Comparison of ENCODE assay signal across 7 mouse cellular contexts in genomic region chr2:155696091-155696558, GRCm38 (mm10). TPM values are rescaled to one million over a fixed set of nuclear protein-coding genes. Genes with fewer than 3 reads are reported as not detected.
DNase-seq lines count a peak whose midpoint lies in the region; ATAC-seq and TF ChIP-seq lines count a peak whose summit lies in the region.

No protein-coding gene starts in this region.

- peaks cover 7% of the 10 kb centered on the region; the same call in 1 of the 2 replicates for H3K79me2 ChIP-seq in CH12.LX (replicated peaks; ENCODE audit: control insufficient read depth, extremely low read depth, insufficient read depth, poor library complexity, severe bottlenecking)

- TF ChIP-seq CTCF in CH12.LX (conservative IDR thresholded peaks at IDR 0.05 in 1 of 2, IDR thresholded peaks at IDR 0.05 in 1 of 2; ENCODE audit: low read depth in 2 of 2, low read length in 2 of 2), result peak; percentile 82 to 94
- peak; percentile 98 for TF ChIP-seq CTCF in Patski (IDR thresholded peaks at IDR 0.05)

- no peak overlapping the region for H3K9ac ChIP-seq in CH12.LX (ENCODE audit: insufficient read depth, low read depth)

- H3K4me2 ChIP-seq in CH12.LX (ENCODE audit: insufficient read depth, low read depth, poor library complexity, severe bottlenecking), result no peak overlapping the region

- CTCF ChIA-PET in Patski (lab: Charles Lee), result interaction anchor here (0.7 to 2.1 kb wide), 25 partner anchors 8 to 260 kb away, joined by 3 to 10 read pairs (median 3); partner anchors contain the start of genes Cep250 and Edem2

- in situ Hi-C loops in CH12.LX (cut with MboI; ENCODE audit: low pct_ligation_motif_present, low pct_unique_long_range_greater_than_20kb, low sequenced_read_pairs) (loop anchor here (25.0 kb wide), 1 partner anchor 241 kb away; the partner anchor contains the start of genes Gdf5, Gm15557 and Uqcc1), Patski (cut with MboI; ENCODE audit: low pct_unique_long_range_greater_than_20kb) (loop anchor here (10.0 kb wide), 1 partner anchor 59 kb away; the partner anchor contains the start of gene Procr)

- H3K27ac ChIP-seq in CH12.LX (ENCODE audit: insufficient read depth, low read depth), result no peak overlapping the region

- dilution Hi-C loops in CH12.LX (cut with MboI; ENCODE audit: extremely low pct_ligation_motif_present, extremely low pct_unique_long_range_greater_than_20kb, low sequenced_read_pairs), result no loop called here

- H3K27me3 ChIP-seq in CH12.LX (replicated peaks) (no peaks in the 10 kb centered on the region), Patski (no peaks in the 10 kb centered on the region)

- peaks cover 2 to 8% of the 10 kb centered on the region in 2 experiments; a peak in 1 of 4 replicates for H3K4me1 ChIP-seq in CH12.LX (ENCODE audit: control insufficient read depth in 1 of 2, insufficient read depth in 2 of 2)

- peak; percentile 49 for TF ChIP-seq RAD21 in CH12.LX (IDR thresholded peaks at IDR 0.05; ENCODE audit: low read depth, low read length)

- H3K4me3 ChIP-seq in CH12.LX (replicated peaks in 1 of 3; ENCODE audit: low read depth in 2 of 3, low read length in 2 of 3, poor library complexity in 1 of 3), result no peak overlapping the region

- H3K9me3 ChIP-seq in CH12.LX (replicated peaks; ENCODE audit: low read length), result no peaks in the 10 kb centered on the region

- POLR2A ChIA-PET in Patski (lab: Charles Lee), result interaction anchor here (0.7 to 0.8 kb wide), 2 partner anchors 37 to 66 kb away, joined by 3 read pairs; no protein-coding TSS in a partner anchor

- TF ChIP-seq EP300 in CH12.LX (IDR thresholded peaks at IDR 0.05; ENCODE audit: low read length), result no peak

- ATAC-seq in Patski, result peak; percentile 24
- peak; percentile 51 for ATAC-seq in granulocyte monocyte progenitor cell, adult 5-6 weeks (replicated peaks; ENCODE audit: poor library complexity, severe bottlenecking)

- peaks cover 4% of the 10 kb centered on the region in 2 experiments for H3K36me3 ChIP-seq in CH12.LX (replicated peaks in 1 of 2; ENCODE audit: control insufficient read depth in 1 of 2, insufficient read depth in 1 of 2, low read length in 1 of 2)

- no peak for TF ChIP-seq POLR2A in CH12.LX (IDR thresholded peaks at IDR 0.05; ENCODE audit: low read depth, low read length)

- DNase-seq in CH12.LX (ENCODE audit: extremely low read depth) (peak; percentile 69), Patski (ENCODE audit: low read depth, low spot score) (no peak)
- DNase-seq in cerebellum, postnatal 14 days, result peak; percentile 96 to 99
- peak; percentile 80 to 85 for DNase-seq in layer of hippocampus, postnatal 14 days (ENCODE audit: low spot score in 2 of 2)
- peak; percentile 92 for DNase-seq in lung, postnatal 36 days
- DNase-seq in skeletal muscle tissue, adult 2 months (ENCODE audit: low read depth, low spot score), result peak; percentile 78

TF ChIP-seq in CH12.LX, 34 proteins besides CTCF, POLR2A, EP300 and RAD21:
- 0 out of 2 replicates have a peak, but pooled peaks have one; percentile 30 for TF ChIP-seq MYC (IDR thresholded peaks at IDR 0.05; ENCODE audit: low read depth, low read length)
- 0 out of 2 replicates have a peak, but pooled peaks have one; percentile 11 for TF ChIP-seq HCFC1 (IDR thresholded peaks at IDR 0.05; ENCODE audit: low read depth, low read length)
- no peak for TF ChIP-seq KAT2A (IDR thresholded peaks at IDR 0.05; ENCODE audit: insufficient replicate concordance, low read length)
- TF ChIP-seq CHD2 (IDR thresholded peaks at IDR 0.05; ENCODE audit: low read length), result no peak
- peak; percentile 38 for TF ChIP-seq IRF4 (IDR thresholded peaks at IDR 0.05; ENCODE audit: low read depth, low read length)
- peak; percentile 88 for TF ChIP-seq BHLHE40 (IDR thresholded peaks at IDR 0.05; ENCODE audit: low read depth, low read length)
- TF ChIP-seq SMC3 (IDR thresholded peaks at IDR 0.05; ENCODE audit: low read depth, low read length), result peak; percentile 86

RNA-seq across cellular contexts. Expression of gene Trpc4ap, which starts 3.9 kb away (rescaled TPM):
- 49.1 and 52.8 TPM in 2 replicates for total RNA-seq in CH12.LX (2012; rRNA removed)
- total RNA-seq in CH12.LX (2014; rRNA removed), result 53.7 and 55.8 TPM in 2 replicates
- polyA plus RNA-seq in CH12.LX (2012; ENCODE audit: insufficient read length, low read depth), result 73.3 and 105 TPM in 2 replicates
- 120 TPM for polyA plus RNA-seq in Patski (2021)
- total RNA-seq in granulocyte monocyte progenitor cell, adult 5-6 weeks (2014; fragmentation: Nextera tagmentation), result 106 and 107 TPM in 2 replicates
- 76.1 and 89.2 TPM in 2 replicates for total RNA-seq in granulocyte monocyte progenitor cell, adult 5-6 weeks (2017)
- total RNA-seq in layer of hippocampus, postnatal 14 days (2021), result 100 to 1,000 TPM; 149 to 156 TPM

RNA-seq across cellular contexts. Expression of gene Edem2, which starts 33.1 kb away (rescaled TPM):
- total RNA-seq in CH12.LX (2012; rRNA removed), result 69.3 and 71.8 TPM in 2 replicates
- total RNA-seq in CH12.LX (2014; rRNA removed), result 48.7 and 53.1 TPM in 2 replicates
- 38.5 and 42.5 TPM in 2 replicates for polyA plus RNA-seq in CH12.LX (2012; ENCODE audit: insufficient read length, low read depth)
- 35.4 TPM for polyA plus RNA-seq in Patski (2021)
- 74.9 and 81.9 TPM in 2 replicates for total RNA-seq in granulocyte monocyte progenitor cell, adult 5-6 weeks (2014; fragmentation: Nextera tagmentation)
- 71.6 and 73.7 TPM in 2 replicates for total RNA-seq in granulocyte monocyte progenitor cell, adult 5-6 weeks (2017)
- total RNA-seq in layer of hippocampus, postnatal 14 days (2021), result 10 to 100 TPM; 18.2 to 19.6 TPM

RNA-seq across cellular contexts. Expression of gene Gm17581, which starts 39.5 kb away (rescaled TPM):
- not detected in 2 replicates for total RNA-seq in CH12.LX (2012; rRNA removed)
- total RNA-seq in CH12.LX (2014; rRNA removed), result not detected in 2 replicates
- not detected in 2 replicates for polyA plus RNA-seq in CH12.LX (2012; ENCODE audit: insufficient read length, low read depth)
- polyA plus RNA-seq in Patski (2021), result not detected
- not detected in 2 replicates for total RNA-seq in granulocyte monocyte progenitor cell, adult 5-6 weeks (2014; fragmentation: Nextera tagmentation)
- not detected in 2 replicates for total RNA-seq in granulocyte monocyte progenitor cell, adult 5-6 weeks (2017)
- not detected for total RNA-seq in layer of hippocampus, postnatal 14 days (2021)

RNA-seq across cellular contexts. Expression of gene Procr, which starts 54.8 kb away (rescaled TPM):
- total RNA-seq in CH12.LX (2012; rRNA removed) (1.4 and 2.8 TPM in 2 replicates), CH12.LX (2014; rRNA removed) (not detected in 2 replicates)
- polyA plus RNA-seq in CH12.LX (2012; ENCODE audit: insufficient read length, low read depth) (0.14 and 0.20 TPM in 2 replicates), Patski (2021) (4.5 TPM)
- 0.88 and 3.3 TPM in 2 replicates for total RNA-seq in granulocyte monocyte progenitor cell, adult 5-6 weeks (2014; fragmentation: Nextera tagmentation)
- total RNA-seq in granulocyte monocyte progenitor cell, adult 5-6 weeks (2017), result 1.1 and 1.6 TPM in 2 replicates
- 1 to 10 TPM; 1.3 to 1.6 TPM for total RNA-seq in layer of hippocampus, postnatal 14 days (2021)
